Mouse (Mus musculus): ENCODE measurements around the gene Cfhr1. TPM values are rescaled to one million over a fixed set of nuclear protein-coding genes. Genes with fewer than 3 reads are reported as not detected.

The Cfhr1 gene
- polyA plus RNA-seq (2017; shearing (Covaris generic)): not detected

GRCm38 (mm10) chr1:139560024-139560423 lies at the start of gene Cfhr1:
Gene Cfhr1 (minus strand): TSS chr1:139560272.

GRCm38 (mm10) chr1:139501258-139501752 lies 58.8 kb downstream of the Cfhr1 start, which contains the start of gene F13b:
Gene F13b (plus strand): TSS chr1:139501702.

Other genes starting within 250 kb of the Cfhr1 start
- 0.06 TPM for gene Crb1, start 183.2 kb downstream of the Cfhr1 start, polyA plus RNA-seq (2017; shearing (Covaris generic))
- 14.6 TPM for gene Zbtb41, start 138.0 kb downstream of the Cfhr1 start, polyA plus RNA-seq (2017; shearing (Covaris generic))
- gene Aspm, start 105.5 kb downstream of the Cfhr1 start, polyA plus RNA-seq (2017; shearing (Covaris generic)): 0.21 TPM
- gene F13b, start 58.6 kb downstream of the Cfhr1 start, polyA plus RNA-seq (2017; shearing (Covaris generic)): not detected
- not detected for gene Gm4788, start 221.0 kb upstream of the Cfhr1 start, polyA plus RNA-seq (2017; shearing (Covaris generic))